Mouse (Mus musculus) hindbrain, embryonic 12.5 days (tissue): ENCODE measurements around the gene Gulp1. TPM values are rescaled to one million over a fixed set of nuclear protein-coding genes. Genes with fewer than 3 reads are reported as not detected.

ENCODE experiments used
- ATAC-seq: fragments of 200-750 bp; cut with Nextera tagmentation; 2 replicates; pipeline ENCODE4 v1.8.0; 2017; ENCODE audit warnings: moderate TSS enrichment; ENCODE audit not compliant: low FRiP score
- H3K27ac ChIP-seq: fragments of 300-500 bp; sonication (generic); 2 replicates; pipeline ENCODE4 v1.5.1; 2016; ENCODE audit warnings: mild to moderate bottlenecking
- H3K27me3 ChIP-seq: fragments of 300-500 bp; sonication (generic); 2 replicates; pipeline ENCODE4 v1.6.1; 2016; ENCODE audit warnings: mild to moderate bottlenecking
- H3K36me3 ChIP-seq: fragments of 300-500 bp; sonication (generic); 2 replicates; pipeline ENCODE4 v1.6.1; 2016; ENCODE audit warnings: mild to moderate bottlenecking
- H3K4me1 ChIP-seq: fragments of 300-500 bp; sonication (generic); 2 replicates; pipeline ENCODE4 v1.6.1; 2016
- H3K4me2 ChIP-seq: fragments of 300-500 bp; sonication (generic); replicated peaks from 2 replicates; pipeline ENCODE4 v1.6.1; 2016; ENCODE audit warnings: mild to moderate bottlenecking
- H3K4me3 ChIP-seq: fragments of 300-500 bp; sonication (generic); 2 replicates; pipeline ENCODE4 v1.5.1; 2016; ENCODE audit warnings: mild to moderate bottlenecking
- H3K9ac ChIP-seq: fragments of 300-500 bp; sonication (generic); 2 replicates; pipeline ENCODE4 v1.6.1; 2016; ENCODE audit warnings: mild to moderate bottlenecking, moderate library complexity
- H3K9me3 ChIP-seq: fragments of 300-500 bp; sonication (generic); replicated peaks from 2 replicates; pipeline ENCODE4 v1.6.1; 2016; ENCODE audit warnings: mild to moderate bottlenecking
- WGBS: fragments of 180-500 bp; shearing (Covaris S2); methylation state at CpG from one replicate; pipeline ENCODE4 v1.1.7; 2016; 5-methylcytosine and 5-hydroxymethylcytosine counted together
- polyA plus RNA-seq: library from polyadenylated mRNA; unstranded; fragments of >200 nt; fragmentation: Nextera tagmentation; extraction: Ambion mirVana; gene quantifications from 2 replicates; pipeline ENCODE4 v1.2.1, GENCODE M21; 2016

The Gulp1 gene
- polyA plus RNA-seq, 1 experiment from 2014 or later = 22.8 TPM

DNA sequence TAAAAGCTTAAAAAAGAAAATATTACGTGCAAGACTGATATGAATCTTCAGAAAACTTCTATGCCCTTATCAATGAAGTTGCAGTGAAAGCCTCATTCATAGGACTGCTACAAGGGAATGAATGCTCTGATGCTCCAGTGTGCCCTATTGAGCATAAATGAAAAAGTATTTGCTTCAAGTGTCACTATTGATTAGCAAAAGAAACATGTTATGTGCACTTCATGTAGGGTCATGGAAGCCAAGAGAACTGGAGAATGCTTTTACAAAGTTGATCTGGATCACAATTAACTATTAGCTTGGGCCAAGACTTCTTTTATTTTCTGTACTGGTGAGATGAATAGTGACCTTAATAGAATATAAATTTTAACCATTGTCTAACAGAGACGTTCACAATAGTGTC lies 47.0 kb downstream of the Gulp1 start:
- Histone ChIP-seq H3K4me2 (no peak overlapping the region), H3K9ac (no peak overlapping the region), H3K9me3 (no peaks in the 10 kb centered on the region), H3K27ac (no peak overlapping the region), H3K36me3 (no peaks in the 10 kb centered on the region), H3K27me3 (no peaks in the 10 kb centered on the region), H3K4me3 (no peak overlapping the region), H3K4me1 (no peaks in the 10 kb centered on the region)
- ATAC-seq = no peak
- 86% methylated on average over 2 of the region's 2 CpGs for WGBS

- Histone ChIP-seq H3K4me2 (no peak overlapping the region), H3K9me3 (no peaks in the 10 kb centered on the region), H3K4me1 (no peaks in the 10 kb centered on the region), H3K4me3 (no peak overlapping the region), H3K9ac (no peak overlapping the region), H3K36me3 (no peaks in the 10 kb centered on the region), H3K27ac (no peak overlapping the region), H3K27me3 (no peaks in the 10 kb centered on the region)
- ATAC-seq = no peak
- 37% methylated on average over 2 of the region's 2 CpGs for WGBS
These were observed 62.2 kb downstream of the Gulp1 start for GRCm38 (mm10) chr1:44613294-44614041.

- Histone ChIP-seq H3K4me2 (no peak overlapping the region), H3K36me3 (no peaks in the 10 kb centered on the region), H3K9ac (no peak overlapping the region), H3K4me3 (no peak overlapping the region), H3K27ac (no peak overlapping the region), H3K27me3 (no peaks in the 10 kb centered on the region), H3K9me3 (no peaks in the 10 kb centered on the region), H3K4me1 (no peaks in the 10 kb centered on the region)
- no peak for ATAC-seq
- WGBS = 62% methylated on average over 2 of the region's 2 CpGs
These were observed 67.4 kb downstream of the Gulp1 start for GRCm38 (mm10) chr1:44618751-44619150.

DNA sequence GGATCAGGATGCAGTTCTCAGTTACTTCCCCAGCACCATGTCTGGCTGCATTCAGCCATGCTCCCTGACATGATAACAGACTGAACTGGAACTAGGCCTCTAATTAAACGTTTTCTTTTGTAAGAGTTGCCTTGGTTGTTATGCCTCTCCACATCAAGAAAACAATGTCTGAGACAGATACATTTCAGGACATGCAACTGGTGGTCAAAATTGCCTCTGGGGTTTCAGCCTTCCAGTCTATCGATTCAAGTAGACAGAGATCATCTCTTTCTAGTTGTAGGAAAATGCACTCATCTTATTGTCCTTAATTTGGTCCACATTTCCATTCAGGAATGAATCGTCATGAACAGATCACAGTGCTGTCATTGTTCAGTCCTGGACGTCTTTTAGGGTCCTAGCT lies 83.2 kb downstream of the Gulp1 start:
- Histone ChIP-seq H3K9me3 (no peaks in the 10 kb centered on the region), H3K4me2 (no peak overlapping the region), H3K27me3 (no peaks in the 10 kb centered on the region), H3K36me3 (no peaks in the 10 kb centered on the region), H3K4me1 (no peaks in the 10 kb centered on the region), H3K9ac (no peak overlapping the region), H3K27ac (no peak overlapping the region), H3K4me3 (no peak overlapping the region)
- no peak for ATAC-seq
- WGBS = 48% methylated on average over 4 of the region's 4 CpGs

DNA sequence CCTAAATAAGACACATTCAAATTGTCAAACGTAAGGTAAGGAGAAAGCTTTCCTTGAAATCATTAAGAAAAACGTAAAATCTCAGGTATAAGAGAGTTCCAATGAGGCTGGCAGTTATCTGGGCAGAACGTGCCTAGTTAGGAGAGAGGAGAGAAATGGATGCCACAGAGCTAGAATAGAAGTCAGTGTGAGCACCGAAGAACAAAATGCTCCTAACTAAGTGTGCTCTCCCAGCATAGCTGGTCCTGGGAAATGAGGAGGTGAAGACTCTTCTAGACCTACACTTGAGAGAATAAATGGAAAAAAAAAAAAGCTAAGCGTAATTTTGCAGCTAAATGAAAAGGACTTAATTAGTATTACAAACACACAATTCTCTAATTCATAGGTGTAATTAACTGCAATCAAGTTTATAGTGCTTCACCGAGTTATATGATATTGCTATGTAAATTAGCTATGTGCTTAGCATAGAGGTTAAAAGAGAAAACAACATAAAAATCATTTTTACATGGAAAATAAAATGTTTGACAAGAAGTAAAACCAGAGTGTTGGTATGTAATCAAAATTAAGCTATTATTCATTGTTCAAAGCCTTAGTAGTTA lies 94.5 kb downstream of the Gulp1 start:
- Histone ChIP-seq H3K4me1 (no peaks in the 10 kb centered on the region), H3K4me2 (no peak overlapping the region), H3K9me3 (no peaks in the 10 kb centered on the region), H3K4me3 (no peak overlapping the region), H3K9ac (no peak overlapping the region), H3K36me3 (no peaks in the 10 kb centered on the region), H3K27ac (no peak overlapping the region), H3K27me3 (no peaks in the 10 kb centered on the region)
- ATAC-seq = no peak
- 91% methylated on average over 6 of the region's 6 CpGs for WGBS

DNA sequence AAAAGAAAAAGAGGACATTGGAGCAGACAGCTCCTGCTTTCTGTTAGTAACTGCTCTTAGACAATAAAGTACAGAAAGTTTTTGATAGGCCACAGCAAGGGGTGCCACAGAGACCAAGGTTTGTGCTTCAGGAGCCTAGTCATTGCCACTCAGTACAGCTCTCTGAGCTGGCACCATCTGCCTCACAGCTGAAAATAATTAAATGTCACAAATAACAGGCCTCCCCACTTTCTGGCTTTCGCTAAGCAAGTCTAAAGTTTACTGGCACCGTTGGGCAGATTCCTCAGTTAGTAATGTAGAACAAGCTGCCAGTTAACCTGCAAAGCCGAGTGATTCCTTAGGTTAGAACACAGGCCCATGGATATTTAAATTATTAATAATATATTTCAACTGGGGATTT lies 127.7 kb downstream of the Gulp1 start:
- H3K9ac ChIP-seq = no peak overlapping the region
- ATAC-seq = no peak
- WGBS = 65% methylated on average over 3 of the region's 3 CpGs
- no peaks in the 10 kb centered on the region for H3K27me3 ChIP-seq
- H3K9me3 ChIP-seq = no peaks in the 10 kb centered on the region
- no peaks in the 10 kb centered on the region for H3K36me3 ChIP-seq
- H3K4me2 ChIP-seq = no peak overlapping the region
- H3K4me3 ChIP-seq = no peak overlapping the region
- H3K4me1 ChIP-seq = no peaks in the 10 kb centered on the region
- peak overlapping the region; percentile 40; the same call in 1 of the 2 replicates for H3K27ac ChIP-seq

DNA sequence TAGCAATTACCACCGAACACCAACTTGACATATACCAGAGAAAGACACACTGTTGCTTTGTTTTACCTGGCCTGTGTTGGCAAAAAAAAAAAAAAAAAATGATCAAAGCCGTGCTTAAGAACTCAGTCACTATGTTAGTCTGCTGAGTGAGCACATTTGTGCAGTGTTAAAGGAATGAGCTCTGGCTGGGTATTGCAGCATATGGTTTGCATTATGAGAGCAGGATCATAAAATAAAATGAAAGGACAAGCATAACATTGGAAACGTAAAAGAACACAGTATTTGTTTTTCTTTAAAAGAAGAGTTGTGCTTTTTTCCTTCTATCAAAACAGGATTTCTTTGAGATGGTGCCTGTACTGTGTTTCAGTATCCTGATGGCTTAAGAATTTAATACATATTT lies 128.1 kb downstream of the Gulp1 start:
- Histone ChIP-seq H3K4me2 (no peak overlapping the region), H3K9ac (no peak overlapping the region), H3K27me3 (no peaks in the 10 kb centered on the region), H3K27ac (no peak overlapping the region), H3K36me3 (no peaks in the 10 kb centered on the region), H3K4me1 (no peaks in the 10 kb centered on the region), H3K9me3 (no peaks in the 10 kb centered on the region), H3K4me3 (no peak overlapping the region)
- ATAC-seq = no peak
- WGBS = 56% methylated on average over 3 of the region's 3 CpGs

DNA sequence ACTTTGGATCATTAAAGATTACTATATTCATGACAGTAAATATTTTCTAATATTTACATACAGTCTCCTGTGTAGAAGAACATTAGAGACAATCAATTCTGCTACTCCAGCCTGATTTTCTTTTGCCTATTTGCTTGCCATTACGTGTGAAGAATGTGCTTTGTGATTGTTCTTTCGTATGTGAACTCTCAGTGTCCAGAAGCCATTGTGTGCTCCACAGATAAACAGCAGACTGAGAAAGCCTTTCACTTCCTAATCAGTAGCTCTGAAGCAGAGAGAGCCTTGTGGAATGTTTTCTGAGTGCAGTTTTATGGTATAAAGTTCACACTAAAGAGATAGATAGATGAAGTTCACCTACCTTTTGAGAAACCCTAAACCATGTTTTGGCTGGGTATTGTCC lies 131.2 kb downstream of the Gulp1 start:
- H3K4me1 ChIP-seq = no peaks in the 10 kb centered on the region
- 16% methylated on average over 2 of the region's 2 CpGs for WGBS
- H3K27me3 ChIP-seq = no peaks in the 10 kb centered on the region
- no peak for ATAC-seq
- no peaks in the 10 kb centered on the region for H3K9me3 ChIP-seq
- no peak overlapping the region for H3K9ac ChIP-seq
- no peak overlapping the region for H3K27ac ChIP-seq
- H3K4me3 ChIP-seq = no peak overlapping the region
- H3K36me3 ChIP-seq = no peaks in the 10 kb centered on the region
- H3K4me2 ChIP-seq = no peak overlapping the region

- 50% methylated on average over 6 of the region's 6 CpGs for WGBS
- Histone ChIP-seq H3K27me3 (no peaks in the 10 kb centered on the region), H3K4me1 (no peaks in the 10 kb centered on the region), H3K9ac (no peak overlapping the region), H3K9me3 (no peaks in the 10 kb centered on the region), H3K27ac (no peak overlapping the region), H3K4me2 (no peak overlapping the region), H3K36me3 (no peaks in the 10 kb centered on the region), H3K4me3 (no peak overlapping the region)
- no peak for ATAC-seq
These were observed 132.4 kb downstream of the Gulp1 start for GRCm38 (mm10) chr1:44683723-44684122.

DNA sequence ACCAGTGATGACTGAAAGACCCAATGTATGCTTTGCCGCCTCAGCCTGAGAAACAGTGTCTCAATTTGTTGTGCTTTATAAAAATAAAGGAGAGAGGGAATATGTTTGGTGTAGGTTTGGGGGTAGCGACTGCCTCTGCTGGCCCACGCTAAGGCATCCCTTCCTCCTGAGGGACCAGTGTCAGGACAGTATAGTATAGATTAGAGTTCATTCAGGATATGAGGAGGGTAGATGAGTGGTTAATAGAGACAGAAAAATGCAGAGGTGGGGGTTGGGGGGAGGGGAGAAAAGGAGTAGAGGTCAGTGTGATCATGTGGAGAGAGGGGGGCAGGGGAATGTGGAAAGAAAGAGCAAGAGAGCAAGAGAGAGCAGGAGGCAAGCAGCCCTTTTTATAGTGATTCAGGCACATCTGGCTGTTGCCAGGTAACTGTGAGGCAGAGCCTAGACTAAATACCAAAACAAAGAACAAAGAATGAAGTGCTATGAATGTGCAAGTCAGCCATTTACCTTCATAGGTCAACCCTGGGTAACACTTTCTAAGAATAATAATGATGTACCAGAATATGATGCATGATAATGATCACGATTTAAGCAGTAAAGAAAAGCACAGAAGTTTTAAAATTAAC lies 169.6 kb downstream of the Gulp1 start:
- Histone ChIP-seq H3K27ac (no peak overlapping the region), H3K4me1 (peaks cover 5% of the 10 kb centered on the region; the same call in 1 of the 2 replicates), H3K9ac (no peak overlapping the region), H3K4me2 (no peak overlapping the region), H3K36me3 (no peaks in the 10 kb centered on the region), H3K27me3 (no peaks in the 10 kb centered on the region), H3K4me3 (no peak overlapping the region), H3K9me3 (no peaks in the 10 kb centered on the region)
- 59% methylated on average over 4 of the region's 4 CpGs for WGBS
- ATAC-seq = no peak

GRCm38 (mm10) chr1:44741256-44741655 lies 189.9 kb downstream of the Gulp1 start:
- Histone ChIP-seq H3K9me3 (no peaks in the 10 kb centered on the region), H3K9ac (no peak overlapping the region), H3K36me3 (no peaks in the 10 kb centered on the region), H3K4me1 (no peaks in the 10 kb centered on the region), H3K27ac (no peak overlapping the region), H3K27me3 (no peaks in the 10 kb centered on the region), H3K4me3 (no peak overlapping the region), H3K4me2 (no peak overlapping the region)
- no peak for ATAC-seq

DNA sequence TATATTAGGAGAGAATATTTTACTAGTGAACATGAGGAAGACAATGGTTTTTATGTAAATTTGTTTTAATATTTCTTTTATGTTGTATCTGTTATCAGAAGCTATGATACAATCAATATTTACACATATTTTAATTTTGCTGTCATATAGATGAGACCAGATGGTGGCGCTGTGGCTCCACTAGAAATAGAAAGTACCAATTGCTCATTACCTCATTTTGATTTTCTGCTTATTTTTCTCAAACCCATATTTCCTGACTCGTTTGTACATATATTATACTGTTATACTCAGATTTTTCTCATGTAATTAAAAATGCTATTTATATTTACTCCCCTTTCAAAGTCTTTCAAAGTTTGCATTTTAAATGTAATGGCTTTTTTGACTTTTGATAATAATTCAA lies 194.4 kb downstream of the Gulp1 start:
- Histone ChIP-seq H3K9ac (no peak overlapping the region), H3K4me3 (no peak overlapping the region), H3K4me1 (no peaks in the 10 kb centered on the region), H3K36me3 (no peaks in the 10 kb centered on the region), H3K4me2 (no peak overlapping the region), H3K9me3 (no peaks in the 10 kb centered on the region), H3K27me3 (no peaks in the 10 kb centered on the region), H3K27ac (no peak overlapping the region)
- no peak for ATAC-seq
- 14% methylated on average over 2 of the region's 2 CpGs for WGBS
